Mouse (Mus musculus) cerebellum, adult 2 months (tissue): ENCODE measurements around the gene Hdhd3.

Experiments
- CTCF ChIP-seq: fragments of 200-500 bp; IDR thresholded peaks from 2 replicates; pipeline ENCODE4 v1.5.1; 2011; ENCODE audit warnings: low read depth, mild to moderate bottlenecking, control low read depth, low read length, moderate library complexity, borderline replicate concordance; ENCODE audit not compliant: insufficient read depth
- POLR2A ChIP-seq: fragments of 200-500 bp; IDR thresholded peaks from 2 replicates; pipeline ENCODE4 v1.6.1; 2011; ENCODE audit warnings: low read length, control low read depth, borderline replicate concordance; ENCODE audit not compliant: insufficient read depth

DNA sequence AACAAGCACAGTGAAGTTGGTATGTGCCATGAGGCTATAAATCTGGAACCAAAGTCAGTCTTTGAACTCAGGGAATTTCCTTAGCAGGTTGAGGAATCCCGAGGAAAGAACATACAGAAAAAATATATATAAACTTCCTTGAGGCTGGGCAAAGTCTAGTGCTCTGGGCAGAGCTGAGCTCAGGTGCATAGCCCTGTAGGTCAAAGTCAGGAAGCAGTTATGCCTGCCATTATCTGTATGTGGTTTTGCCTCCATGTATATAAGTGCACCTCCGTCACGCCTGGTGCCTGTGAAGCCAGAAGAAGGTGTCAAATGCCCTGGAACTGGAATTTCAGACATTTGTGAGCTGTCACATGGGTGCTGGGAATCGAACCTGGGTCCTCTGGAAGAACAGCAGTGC, 2.5 kb downstream of the Hdhd3 start:
- TF ChIP-seq POLR2A (no peak), CTCF (no peak)
